Mouse (Mus musculus): ENCODE measurements around the gene Slc2a3.
"Not testable (repeated sequence)": the region's sequence is repeated elsewhere in the genome, so short reads cannot be mapped to it uniquely, and the experiment has no call there.

Slc2a3 gene

GRCm38 (mm10) chr6:122810022-122810614 is 8.7 kb upstream of the Slc2a3 start:
- peak; percentile 89 for DNase-seq (ENCODE audit: low read depth, low spot score)

- peak; percentile 90 for DNase-seq (ENCODE audit: low read depth, low spot score)
Measured at GRCm38 (mm10) chr6:122804418-122804817, 3.0 kb upstream of the Slc2a3 start.

- DNase-seq (ENCODE audit: low read depth, low spot score) = peak; percentile 67
Measured at GRCm38 (mm10) chr6:122801801-122802514, 518 bp upstream of the Slc2a3 start.

GRCm38 (mm10) chr6:122800640-122801300 is 670 bp downstream of the Slc2a3 start:
- no peak for DNase-seq (ENCODE audit: low read depth, low spot score)

GRCm38 (mm10) chr6:122795254-122795935 is 6.0 kb downstream of the Slc2a3 start:
- DNase-seq (ENCODE audit: low read depth, low spot score) = no peak

- peak; percentile 89 for DNase-seq (ENCODE audit: low read depth, low spot score)
Measured at GRCm38 (mm10) chr6:122786275-122786674, 15.2 kb downstream of the Slc2a3 start.

GRCm38 (mm10) chr6:122784866-122785265 is 16.6 kb downstream of the Slc2a3 start:
- DNase-seq (ENCODE audit: low read depth, low spot score) = peak; percentile 46

GRCm38 (mm10) chr6:122782164-122782563 is 19.3 kb downstream of the Slc2a3 start:
- no peak for DNase-seq (ENCODE audit: low read depth, low spot score)

- no peak for DNase-seq (ENCODE audit: low read depth, low spot score)
Measured at GRCm38 (mm10) chr6:122781167-122781566, 20.3 kb downstream of the Slc2a3 start.

GRCm38 (mm10) chr6:122779916-122780315 is 21.5 kb downstream of the Slc2a3 start:
- DNase-seq (ENCODE audit: low read depth, low spot score) = no peak

GRCm38 (mm10) chr6:122776040-122776439 is 25.4 kb downstream of the Slc2a3 start:
- DNase-seq (ENCODE audit: low read depth, low spot score) = no peak

- no peak for DNase-seq (ENCODE audit: low read depth, low spot score)
Measured at GRCm38 (mm10) chr6:122774345-122774744, 27.1 kb downstream of the Slc2a3 start.

GRCm38 (mm10) chr6:122772701-122773100 is 28.7 kb downstream of the Slc2a3 start:
- no peak for DNase-seq (ENCODE audit: low read depth, low spot score)

- no peak for DNase-seq (ENCODE audit: low read depth, low spot score)
Measured at GRCm38 (mm10) chr6:122770760-122771315, 30.6 kb downstream of the Slc2a3 start.

- DNase-seq (ENCODE audit: low read depth, low spot score) = no peak
Measured at GRCm38 (mm10) chr6:122769771-122770759, 31.4 kb downstream of the Slc2a3 start.

GRCm38 (mm10) chr6:122768256-122768655 is 33.2 kb downstream of the Slc2a3 start:
- DNase-seq (ENCODE audit: low read depth, low spot score) = no peak

- not testable (repeated sequence) for DNase-seq (ENCODE audit: low read depth, low spot score)
Measured at GRCm38 (mm10) chr6:122767012-122767411, 34.4 kb downstream of the Slc2a3 start.

- DNase-seq (ENCODE audit: low read depth, low spot score) = no peak
Measured at GRCm38 (mm10) chr6:122766145-122766968, 35.1 kb downstream of the Slc2a3 start.

- DNase-seq (ENCODE audit: low read depth, low spot score) = no peak
Measured at GRCm38 (mm10) chr6:122765298-122765956, 36.0 kb downstream of the Slc2a3 start.
